Mouse (Mus musculus): ENCODE measurements around the gene Olfr1308.

The Olfr1308 gene

DNA sequence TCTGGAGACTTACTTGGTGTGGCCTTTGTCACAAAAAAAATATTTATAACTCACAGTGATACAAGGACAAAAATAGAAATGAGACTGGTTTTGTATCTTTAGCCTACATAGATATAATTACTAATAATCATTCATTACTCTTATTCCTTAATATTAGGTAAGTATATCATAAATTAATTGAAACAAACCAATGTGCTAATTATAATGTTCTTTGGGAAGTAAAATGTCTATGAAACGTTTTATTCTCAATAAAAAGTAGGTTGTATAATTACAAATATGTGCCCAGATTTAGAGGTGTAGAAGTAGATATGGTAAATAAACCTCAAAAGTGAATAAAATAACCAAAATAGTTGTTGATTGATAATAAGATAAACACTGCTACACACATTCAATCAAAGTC lies at the start of gene Olfr1308:
Gene Olfr1308 (minus strand): TSS at position 101 of the 400 bp plus-strand sequence.
- no peak for DNase-seq (ENCODE audit: extremely low read depth, low read depth)

DNA sequence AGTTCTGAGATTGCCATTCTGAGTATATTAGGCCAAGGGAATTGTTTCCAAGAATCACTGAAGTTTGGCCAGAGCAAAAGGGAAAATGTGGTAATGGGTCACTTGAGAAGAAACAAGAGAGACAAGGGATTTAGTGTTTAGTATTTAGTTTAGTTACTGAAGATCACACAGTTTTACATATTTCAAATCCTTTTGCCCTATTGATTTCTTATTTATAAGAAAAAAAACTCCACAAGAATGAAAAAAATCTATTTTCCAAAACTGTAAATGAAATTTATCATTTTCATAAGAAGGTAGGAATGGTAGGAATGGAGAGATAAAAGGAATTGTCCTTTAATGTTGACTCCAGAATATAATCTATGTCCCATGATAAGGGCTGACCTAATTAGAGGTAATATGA lies 47.9 kb upstream of the Olfr1308 start, which contains the start of gene Olfr1310:
Gene Olfr1310 (minus strand): TSS at position 101 of the 400 bp plus-strand sequence.
- DNase-seq (ENCODE audit: extremely low read depth, low read depth) = no peak

DNA sequence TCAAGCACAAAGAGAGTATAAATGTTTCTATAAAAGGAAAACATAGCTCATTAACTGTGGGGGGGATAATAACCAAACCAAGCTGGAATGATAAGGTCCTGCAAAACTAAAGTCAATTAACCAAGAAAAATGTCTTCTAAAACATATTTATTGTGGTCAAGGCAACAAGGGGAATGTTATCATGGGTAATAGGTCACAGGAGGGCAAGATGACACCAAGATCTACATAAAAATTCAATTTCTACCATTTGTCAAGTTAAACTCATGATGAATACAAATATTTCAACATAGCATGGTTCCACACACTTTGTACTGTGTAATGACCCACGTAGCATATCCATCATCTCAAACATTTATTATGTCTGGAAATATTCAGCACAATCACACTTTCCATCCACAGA lies 25.4 kb upstream of the Olfr1308 start, which contains the start of gene Olfr1309:
Gene Olfr1309 (minus strand): TSS at position 101 of the 400 bp plus-strand sequence.
- no peak for DNase-seq (ENCODE audit: extremely low read depth, low read depth)

DNA sequence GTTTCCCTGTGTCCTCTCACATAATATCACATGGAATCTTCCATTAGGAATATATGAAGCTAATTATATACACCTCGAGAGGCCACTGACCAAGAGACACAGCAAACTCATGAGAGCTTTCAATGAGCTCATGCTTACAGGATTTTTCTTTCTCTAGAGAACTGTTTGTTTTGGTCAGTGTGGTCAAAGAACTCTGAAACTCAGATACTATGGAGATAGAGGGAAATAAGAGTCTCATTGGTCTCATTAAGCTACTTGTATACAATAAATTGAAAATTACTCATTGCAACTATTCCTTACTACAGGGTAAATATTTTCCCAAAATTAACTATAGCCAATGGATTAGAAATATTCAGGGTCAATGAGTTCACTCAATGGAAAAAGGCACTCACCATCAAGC lies 15.4 kb downstream of the Olfr1308 start, which contains the start of gene Olfr1307:
Gene Olfr1307 (minus strand): TSS at position 101 of the 400 bp plus-strand sequence.
- DNase-seq (ENCODE audit: extremely low read depth, low read depth) = no peak

DNA sequence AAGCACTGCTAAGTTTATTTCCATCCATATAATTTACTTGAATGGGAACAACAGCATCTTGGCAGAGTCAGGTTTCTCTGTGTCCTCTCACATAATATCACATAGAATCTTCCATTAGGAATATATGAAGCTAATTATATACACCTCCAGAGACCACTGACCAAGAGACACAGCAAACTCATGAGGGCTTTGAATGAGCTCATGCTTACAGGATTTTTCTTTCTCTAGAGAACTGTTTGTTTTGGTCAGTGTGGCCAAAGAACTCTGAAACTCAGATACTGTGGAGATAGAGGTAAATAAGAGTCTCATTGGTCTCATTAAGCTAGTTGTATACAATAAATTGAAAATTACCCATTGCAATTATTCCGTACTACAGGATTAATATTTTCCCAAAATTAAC lies 48.6 kb downstream of the Olfr1308 start, which contains the start of gene Olfr1306:
Gene Olfr1306 (minus strand): TSS at position 101 of the 400 bp plus-strand sequence.
- no peak for DNase-seq (ENCODE audit: extremely low read depth, low read depth)
